Mouse (Mus musculus) lung, adult 2 months (tissue): ENCODE data around the gene Cdc42bpa.

Source experiments
- CTCF ChIP-seq: fragments of 200-500 bp; IDR thresholded peaks from 2 replicates; pipeline ENCODE4 v1.5.1; 2011; ENCODE audit warnings: mild to moderate bottlenecking, low read length, control low read depth; ENCODE audit not compliant: insufficient read depth
- POLR2A ChIP-seq: fragments of 200-500 bp; IDR thresholded peaks from 2 replicates; pipeline ENCODE4 v1.6.1; 2011; ENCODE audit warnings: low read depth, mild to moderate bottlenecking, control low read depth, low read length, borderline replicate concordance; ENCODE audit errors: extremely low read depth

DNA sequence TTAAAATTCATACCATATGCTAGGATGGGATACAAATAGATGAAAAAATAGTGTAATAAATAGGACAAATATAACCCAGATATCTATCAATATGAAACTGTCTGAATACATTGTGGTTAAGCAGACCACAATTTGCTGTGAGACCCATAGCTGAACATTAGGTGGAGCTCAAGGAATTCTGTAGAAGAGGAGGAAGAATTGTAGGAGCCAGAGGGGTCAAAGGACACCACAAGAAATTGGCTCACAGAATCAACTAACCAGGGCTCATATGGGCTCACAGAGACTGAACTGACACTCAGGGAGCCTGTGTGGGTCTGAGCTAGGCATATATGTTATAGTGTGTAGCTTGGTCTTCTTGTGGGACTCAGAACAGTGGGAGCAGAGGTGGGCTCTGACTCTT is 47.8 kb downstream of the Cdc42bpa start:
- TF ChIP-seq POLR2A (no peak), CTCF (no peak)
